Mouse (Mus musculus) erythroblast, embryonic 14.5 days (primary cell): Measurements from ENCODE around the gene Syt9.

Source experiments
- GATA1 ChIP-seq: IDR thresholded peaks from 2 replicates; pipeline ENCODE4 v1.6.1; 2012; ENCODE audit warnings: low read length, inconsistent platforms, mixed read lengths
- TAL1 ChIP-seq: IDR thresholded peaks from 3 replicates; pipeline ENCODE4 v1.6.1; 2012; ENCODE audit warnings: low read length, inconsistent platforms, mixed read lengths

DNA sequence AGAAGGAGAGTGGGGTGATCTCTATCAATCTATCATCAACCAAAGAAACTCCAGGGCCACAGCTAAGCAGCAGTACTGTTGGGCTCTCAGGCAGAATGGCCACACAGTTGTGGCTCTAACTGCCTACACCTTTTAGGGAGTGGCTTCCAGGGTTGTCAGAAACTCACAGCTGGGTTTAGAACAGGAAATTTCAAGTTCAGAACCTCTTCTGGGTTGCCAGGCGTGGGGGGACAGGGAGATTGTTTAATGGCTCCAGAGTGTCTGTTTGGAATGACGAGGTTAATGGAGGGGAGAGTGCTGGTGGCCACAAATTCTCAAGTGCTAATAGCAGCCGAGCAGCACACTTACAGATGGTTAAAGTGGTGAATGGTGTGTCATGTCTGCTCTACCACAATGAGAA lies 92.4 kb downstream of the Syt9 start:
- TF ChIP-seq GATA1 (no peak), TAL1 (no peak)
